Mouse (Mus musculus) kidney, adult 2 months (tissue): ENCODE measurements around the gene Trp53tg5.

Experiments used
- CTCF ChIP-seq: fragments of 200-500 bp; conservative IDR thresholded peaks from 2 replicates; pipeline ENCODE4 v1.5.1; 2011; ENCODE audit warnings: low read depth, mild to moderate bottlenecking, control low read depth, low read length, moderate library complexity, mixed read lengths; ENCODE audit not compliant: insufficient read depth, insufficient read length
- POLR2A ChIP-seq: fragments of 200-500 bp; IDR thresholded peaks from one replicate; pipeline ENCODE4 v1.6.1; 2011; ENCODE audit warnings: low read depth, low read length, control low read depth

- TF ChIP-seq CTCF (no peak), POLR2A (no peak)
These were observed 35.8 kb downstream of the Trp53tg5 start for GRCm38 (mm10) chr2:164437710-164438109.
